Mouse (Mus musculus) erythroblast, embryonic 14.5 days (primary cell): ENCODE measurements around the gene Eif4g2. TPM values are rescaled to one million over a fixed set of nuclear protein-coding genes. Genes with fewer than 3 reads are reported as not detected.

Experiments
- H3K27me3 ChIP-seq: 2 replicates; pipeline ENCODE4 v1.6.1; 2012; ENCODE audit warnings: inconsistent platforms; ENCODE audit not compliant: control insufficient read depth
- H3K36me3 ChIP-seq: 2 replicates; pipeline ENCODE4 v1.6.1; 2012; ENCODE audit warnings: mild to moderate bottlenecking, inconsistent platforms; ENCODE audit not compliant: control insufficient read depth
- H3K4me1 ChIP-seq: 2 replicates; pipeline ENCODE4 v1.6.1; 2012; ENCODE audit warnings: inconsistent platforms; ENCODE audit not compliant: control insufficient read depth
- H3K4me3 ChIP-seq: replicated peaks from 2 replicates; pipeline ENCODE3; 2012; ENCODE audit warnings: moderate library complexity, mild to moderate bottlenecking, inconsistent platforms
- H3K9me3 ChIP-seq: 2 replicates; pipeline ENCODE4 v1.6.1; 2012; ENCODE audit warnings: low read length, inconsistent platforms, mixed read lengths; ENCODE audit not compliant: control insufficient read depth
- GATA1 ChIP-seq: IDR thresholded peaks from 2 replicates; pipeline ENCODE4 v1.6.1; 2012; ENCODE audit warnings: low read length, inconsistent platforms, mixed read lengths
- TAL1 ChIP-seq: IDR thresholded peaks from 3 replicates; pipeline ENCODE4 v1.6.1; 2012; ENCODE audit warnings: low read length, inconsistent platforms, mixed read lengths
- polyA plus RNA-seq: library from polyadenylated mRNA; stranded (reverse); fragments of >175 nt; gene quantifications from 2 replicates; pipeline ENCODE4 v1.2.3, GENCODE M21; 2012

Eif4g2 gene
- polyA plus RNA-seq, 1 experiment, result 50.3 TPM

GRCm38 (mm10) chr7:111075288-111075687 is 7.5 kb downstream of the Eif4g2 start:
- Histone ChIP-seq H3K4me3 (no peak overlapping the region), H3K27me3 (no peaks in the 10 kb centered on the region), H3K36me3 (peaks cover 100% of the 10 kb centered on the region), H3K4me1 (peaks cover 19% of the 10 kb centered on the region), H3K9me3 (no peaks in the 10 kb centered on the region)
- TF ChIP-seq TAL1, result no peak

GRCm38 (mm10) chr7:111072410-111072809 is 10.4 kb downstream of the Eif4g2 start:
- peaks cover 100% of the 10 kb centered on the region for H3K36me3 ChIP-seq
- H3K4me3 ChIP-seq, result no peak overlapping the region
- no peak for TF ChIP-seq GATA1
- peaks cover 2% of the 10 kb centered on the region for H3K4me1 ChIP-seq
- peaks cover 19% of the 10 kb centered on the region for H3K9me3 ChIP-seq
- H3K27me3 ChIP-seq, result no peaks in the 10 kb centered on the region; the same call in 1 of the 2 replicates

GRCm38 (mm10) chr7:111070167-111070496 is 12.7 kb downstream of the Eif4g2 start:
- no peak for TF ChIP-seq TAL1
- no peak for TF ChIP-seq GATA1
- Histone ChIP-seq H3K4me3 (no peak overlapping the region), H3K9me3 (peaks cover 19% of the 10 kb centered on the region), H3K27me3 (no peaks in the 10 kb centered on the region; the same call in 1 of the 2 replicates), H3K36me3 (peaks cover 78% of the 10 kb centered on the region), H3K4me1 (no peaks in the 10 kb centered on the region)

- TF ChIP-seq TAL1 (no peak), GATA1 (no peak)
- Histone ChIP-seq H3K9me3 (peaks cover 19% of the 10 kb centered on the region), H3K4me1 (no peaks in the 10 kb centered on the region), H3K36me3 (peaks cover 73% of the 10 kb centered on the region), H3K4me3 (no peak overlapping the region), H3K27me3 (no peaks in the 10 kb centered on the region; the same call in 1 of the 2 replicates)
Measured at GRCm38 (mm10) chr7:111069439-111070166, 13.2 kb downstream of the Eif4g2 start.

GRCm38 (mm10) chr7:111068181-111068580 is 14.6 kb downstream of the Eif4g2 start:
- TF ChIP-seq GATA1, result no peak
- no peak for TF ChIP-seq TAL1
- H3K4me1 ChIP-seq, result no peaks in the 10 kb centered on the region
- peaks cover 61% of the 10 kb centered on the region for H3K36me3 ChIP-seq
- no peaks in the 10 kb centered on the region; the same call in 1 of the 2 replicates for H3K27me3 ChIP-seq
- H3K9me3 ChIP-seq, result peaks cover 24% of the 10 kb centered on the region
- H3K4me3 ChIP-seq, result no peak overlapping the region

GRCm38 (mm10) chr7:111062971-111063370 is 19.9 kb downstream of the Eif4g2 start:
- H3K9me3 ChIP-seq, result peaks cover 11% of the 10 kb centered on the region
- TF ChIP-seq TAL1 (no peak), GATA1 (no peak)
- H3K36me3 ChIP-seq, result peaks cover 11% of the 10 kb centered on the region
- no peak overlapping the region for H3K4me3 ChIP-seq
- H3K4me1 ChIP-seq, result no peaks in the 10 kb centered on the region
- no peaks in the 10 kb centered on the region; the same call in 1 of the 2 replicates for H3K27me3 ChIP-seq

- Histone ChIP-seq H3K4me1 (no peaks in the 10 kb centered on the region), H3K36me3 (peaks cover 28% of the 10 kb centered on the region)
- no peak for TF ChIP-seq GATA1
- no peak for TF ChIP-seq TAL1
Measured at GRCm38 (mm10) chr7:111059527-111059926, 23.3 kb downstream of the Eif4g2 start.

GRCm38 (mm10) chr7:111055984-111056657 is 26.7 kb downstream of the Eif4g2 start:
- H3K4me3 ChIP-seq, result no peak overlapping the region
- no peaks in the 10 kb centered on the region; the same call in 1 of the 2 replicates for H3K4me1 ChIP-seq
- no peak for TF ChIP-seq TAL1
- no peak for TF ChIP-seq GATA1
- H3K9me3 ChIP-seq, result no peaks in the 10 kb centered on the region
- peaks cover 60% of the 10 kb centered on the region for H3K36me3 ChIP-seq
- no peaks in the 10 kb centered on the region for H3K27me3 ChIP-seq

More at GRCm38 (mm10) chr7:111059527-111059926, 23.3 kb downstream of the Eif4g2 start:
- H3K9me3 ChIP-seq, result peaks cover 6% of the 10 kb centered on the region
- no peaks in the 10 kb centered on the region for H3K27me3 ChIP-seq
- H3K4me3 ChIP-seq, result no peak overlapping the region

GRCm38 (mm10) chr7:111055221-111055620 is 27.6 kb downstream of the Eif4g2 start:
- H3K36me3 ChIP-seq, result peaks cover 69% of the 10 kb centered on the region
- H3K4me3 ChIP-seq, result no peak overlapping the region
- TF ChIP-seq TAL1 (no peak), GATA1 (no peak)
- no peaks in the 10 kb centered on the region for H3K9me3 ChIP-seq
- no peaks in the 10 kb centered on the region for H3K27me3 ChIP-seq
- no peaks in the 10 kb centered on the region; the same call in 1 of the 2 replicates for H3K4me1 ChIP-seq
